Mouse (Mus musculus): ENCODE measurements around the gene Hist1h4h. TPM values are rescaled to one million over a fixed set of nuclear protein-coding genes. Genes with fewer than 3 reads are reported as not detected.

Hist1h4h gene
- 147 TPM for total RNA-seq (2023)

GRCm38 (mm10) chr13:23530901-23531875, at the start of gene Hist1h4h:
Gene Hist1h4h (plus strand): TSS chr13:23531050.

DNA sequence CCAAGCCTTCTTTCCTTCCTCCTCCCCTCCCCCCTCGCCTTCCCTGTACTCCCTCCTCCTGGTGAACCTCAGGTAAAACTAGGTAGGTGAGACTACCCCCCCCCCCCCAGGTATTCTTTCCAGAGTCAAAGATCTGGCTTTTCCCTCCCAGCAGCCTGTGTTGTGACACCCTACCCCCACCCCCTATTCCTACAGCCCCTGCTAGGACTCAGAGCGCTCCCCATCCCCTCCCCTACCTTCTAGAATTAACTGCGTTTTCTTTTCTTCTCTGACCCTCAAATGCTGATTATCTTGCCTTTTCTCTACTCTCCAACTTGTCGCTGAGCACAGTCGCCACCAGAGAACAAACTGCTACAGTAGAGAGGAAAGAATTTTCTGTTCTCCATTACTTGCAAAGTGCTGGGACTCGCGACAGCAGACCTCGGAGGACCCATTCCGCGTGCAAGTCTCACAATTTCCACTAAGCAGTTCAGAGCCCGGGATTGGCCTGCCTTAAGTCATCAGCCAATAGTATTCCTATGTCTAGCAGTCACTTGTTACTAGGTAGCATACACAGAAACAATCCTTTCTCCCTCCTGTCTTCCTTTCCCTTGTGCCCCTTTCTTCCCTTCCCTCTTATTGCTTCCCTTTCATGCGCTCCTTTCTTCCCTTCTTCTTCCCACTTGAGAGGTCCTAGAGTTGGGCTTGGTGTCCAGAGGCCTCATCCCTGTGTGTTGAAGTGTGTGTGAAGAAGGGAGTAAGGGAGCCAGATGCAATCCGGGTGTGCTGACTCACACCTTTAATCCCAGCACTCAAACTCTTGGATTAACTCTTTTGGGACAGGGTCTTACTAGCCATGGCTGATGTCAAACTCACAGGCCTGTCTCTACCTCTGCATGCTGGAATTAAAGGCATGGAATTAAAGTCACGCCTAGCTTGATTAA, 42.2 kb upstream of the Hist1h4h start, which contains the start of gene Btn2a2:
Gene Btn2a2 (minus strand): TSS at position 458 of the 923 bp plus-strand sequence.

GRCm38 (mm10) chr13:23533560-23534367, 2.9 kb downstream of the Hist1h4h start, which contains the start of gene Hist1h2af:
Gene Hist1h2af (plus strand): TSS chr13:23533906.

DNA sequence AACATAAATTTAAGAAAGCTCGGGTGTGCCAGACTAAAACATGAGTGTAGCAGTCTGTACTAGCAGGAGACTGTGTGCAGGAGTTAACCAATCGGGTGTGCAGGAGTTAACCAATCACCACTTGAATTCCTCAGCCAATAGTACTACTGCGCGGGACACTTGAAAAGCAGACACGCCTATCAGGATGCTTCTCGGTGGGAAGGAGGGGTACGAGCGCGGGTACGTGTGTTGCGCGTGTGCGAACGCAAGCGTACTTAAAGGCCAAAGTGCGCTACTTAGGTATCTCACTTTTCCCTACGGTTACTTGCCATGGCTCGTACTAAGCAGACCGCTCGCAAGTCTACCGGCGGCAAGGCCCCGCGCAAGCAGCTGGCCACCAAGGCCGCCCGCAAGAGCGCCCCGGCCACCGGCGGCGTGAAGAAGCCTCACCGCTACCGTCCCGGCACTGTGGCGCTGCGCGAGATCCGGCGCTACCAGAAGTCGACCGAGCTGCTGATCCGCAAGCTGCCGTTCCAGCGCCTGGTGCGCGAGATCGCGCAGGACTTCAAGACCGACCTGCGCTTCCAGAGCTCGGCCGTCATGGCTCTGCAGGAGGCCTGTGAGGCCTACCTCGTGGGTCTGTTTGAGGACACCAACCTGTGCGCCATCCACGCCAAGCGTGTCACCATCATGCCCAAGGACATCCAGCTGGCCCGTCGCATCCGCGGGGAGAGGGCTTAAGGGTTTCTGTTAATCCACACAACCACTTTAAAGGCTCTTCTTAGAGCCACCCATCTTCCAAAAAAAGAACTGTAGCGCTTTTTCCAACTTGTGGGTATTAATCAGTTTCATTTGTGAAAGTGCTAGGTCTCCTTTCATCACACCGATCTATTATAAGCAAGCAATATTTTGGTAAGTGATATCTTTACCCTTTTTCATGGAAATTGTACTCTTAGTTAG, 4.6 kb downstream of the Hist1h4h start, which contains the start of gene Hist1h3g:
Gene Hist1h3g (plus strand): TSS at position 286 of the 939 bp plus-strand sequence.

DNA sequence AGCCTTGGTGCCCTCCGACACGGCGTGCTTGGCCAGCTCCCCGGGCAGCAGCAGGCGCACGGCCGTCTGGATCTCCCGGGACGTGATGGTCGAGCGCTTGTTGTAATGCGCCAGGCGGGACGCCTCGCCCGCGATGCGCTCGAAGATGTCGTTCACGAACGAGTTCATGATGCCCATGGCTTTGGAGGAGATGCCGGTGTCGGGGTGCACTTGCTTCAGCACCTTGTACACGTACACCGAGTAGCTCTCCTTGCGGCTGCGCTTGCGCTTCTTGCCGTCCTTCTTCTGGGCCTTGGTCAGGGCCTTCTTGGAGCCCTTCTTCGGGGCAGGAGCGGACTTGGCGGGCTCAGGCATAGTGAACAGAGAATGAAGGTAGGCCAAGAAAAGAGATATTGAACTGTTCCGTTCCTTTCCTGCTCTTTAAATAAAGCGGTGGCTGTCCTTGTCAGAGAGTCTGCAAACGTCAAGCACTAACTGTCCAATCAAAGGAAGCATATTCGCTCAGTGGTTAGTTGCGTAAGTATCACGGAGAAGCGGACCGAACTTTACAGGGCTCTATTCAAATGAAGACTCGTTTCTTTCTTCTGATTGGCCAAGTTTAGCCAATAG, 12.3 kb downstream of the Hist1h4h start, which contains the start of gene Hist1h2bh:
Gene Hist1h2bh (minus strand): TSS at position 394 of the 609 bp plus-strand sequence.

DNA sequence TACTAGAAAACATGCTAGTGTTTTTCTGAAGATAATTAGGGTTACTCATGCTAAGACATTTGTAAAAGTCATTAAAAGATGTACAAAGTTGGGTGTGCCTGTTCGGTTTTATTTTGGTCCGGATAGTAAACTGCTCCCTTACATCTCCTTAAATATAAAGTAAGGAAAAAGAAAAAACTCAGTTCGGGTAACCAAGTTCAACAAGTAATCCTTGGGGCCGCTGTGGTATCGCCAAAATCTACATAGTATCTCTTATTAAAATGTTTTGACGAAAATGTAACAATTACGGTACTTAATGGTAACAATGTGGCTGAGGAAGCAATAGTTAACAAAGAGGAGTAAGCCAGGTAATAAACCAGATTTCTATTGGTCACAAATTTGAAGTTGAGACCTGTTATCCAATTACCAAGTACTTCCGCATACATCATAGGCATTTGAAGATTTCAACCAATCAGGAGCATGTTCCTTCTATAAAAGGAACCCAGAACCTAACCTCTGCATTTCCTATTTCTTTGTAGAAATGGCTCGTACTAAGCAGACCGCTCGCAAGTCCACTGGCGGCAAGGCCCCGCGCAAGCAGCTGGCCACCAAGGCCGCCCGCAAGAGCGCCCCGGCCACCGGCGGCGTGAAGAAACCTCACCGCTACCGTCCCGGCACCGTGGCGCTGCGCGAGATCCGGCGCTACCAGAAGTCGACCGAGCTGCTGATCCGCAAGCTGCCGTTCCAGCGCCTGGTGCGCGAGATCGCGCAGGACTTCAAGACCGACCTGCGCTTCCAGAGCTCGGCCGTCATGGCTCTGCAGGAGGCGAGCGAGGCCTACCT, 13.3 kb downstream of the Hist1h4h start, which contains the start of gene Hist1h3f:
Gene Hist1h3f (plus strand): TSS at position 88 of the 822 bp plus-strand sequence.

DNA sequence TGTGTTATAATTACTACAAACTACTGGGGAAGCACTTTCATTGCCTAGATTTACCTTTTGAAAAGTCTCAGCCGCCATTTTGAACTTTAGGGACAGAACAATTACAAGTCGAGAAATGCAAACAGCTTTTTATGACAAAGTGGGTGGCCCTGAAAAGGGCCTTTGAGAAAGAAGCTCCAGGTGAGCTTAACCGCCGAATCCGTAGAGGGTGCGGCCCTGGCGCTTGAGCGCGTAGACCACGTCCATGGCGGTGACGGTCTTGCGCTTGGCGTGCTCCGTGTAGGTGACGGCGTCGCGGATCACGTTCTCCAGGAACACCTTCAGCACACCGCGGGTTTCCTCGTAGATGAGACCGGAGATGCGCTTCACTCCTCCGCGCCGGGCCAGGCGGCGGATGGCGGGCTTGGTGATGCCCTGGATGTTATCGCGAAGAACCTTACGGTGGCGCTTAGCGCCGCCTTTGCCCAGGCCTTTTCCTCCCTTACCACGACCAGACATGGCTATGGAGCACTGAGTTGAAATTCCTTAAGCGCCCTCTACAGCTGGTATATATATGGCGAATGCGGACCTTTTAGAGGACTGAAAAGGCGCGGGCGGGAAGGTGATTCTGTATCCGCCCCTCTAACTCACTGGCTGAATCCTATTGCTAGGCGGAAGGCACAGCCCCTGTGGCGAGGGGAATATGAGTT, 20.4 kb downstream of the Hist1h4h start, which contains the start of gene Hist1h4f:
Gene Hist1h4f (minus strand): TSS at position 503 of the 689 bp plus-strand sequence.

DNA sequence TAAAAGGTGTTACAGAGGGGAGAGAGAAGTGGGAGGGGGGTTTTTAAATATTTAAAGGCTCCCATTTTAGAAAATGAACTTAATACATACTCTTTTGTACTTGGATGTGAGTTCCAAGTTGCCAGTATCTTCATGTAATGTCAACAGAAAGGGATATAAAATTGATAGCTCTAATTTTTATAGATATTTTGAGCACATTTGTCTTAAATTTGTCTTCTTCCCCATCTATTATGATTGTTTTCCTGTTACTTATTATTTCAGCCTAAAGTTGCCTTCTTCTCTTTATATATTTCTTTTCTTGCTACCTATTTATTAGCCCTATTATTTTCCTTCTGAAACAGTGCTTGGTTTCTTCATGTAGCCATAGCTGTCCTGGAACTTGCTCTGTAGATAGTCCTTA, 22.1 kb downstream of the Hist1h4h start, which contains the start of gene Hist1h1d:
Gene Hist1h1d (plus strand): TSS at position 301 of the 400 bp plus-strand sequence.

GRCm38 (mm10) chr13:23561883-23562659, 31.2 kb downstream of the Hist1h4h start, which contains the start of gene Hist1h3e:
Gene Hist1h3e (minus strand): TSS chr13:23562369.

GRCm38 (mm10) chr13:23571022-23571503, 40.2 kb downstream of the Hist1h4h start, which contains the start of the genes Hist1h2ae and Hist1h2bg:
Gene Hist1h2ae (minus strand): TSS chr13:23571220.
Gene Hist1h2bg (plus strand): TSS chr13:23571396.

DNA sequence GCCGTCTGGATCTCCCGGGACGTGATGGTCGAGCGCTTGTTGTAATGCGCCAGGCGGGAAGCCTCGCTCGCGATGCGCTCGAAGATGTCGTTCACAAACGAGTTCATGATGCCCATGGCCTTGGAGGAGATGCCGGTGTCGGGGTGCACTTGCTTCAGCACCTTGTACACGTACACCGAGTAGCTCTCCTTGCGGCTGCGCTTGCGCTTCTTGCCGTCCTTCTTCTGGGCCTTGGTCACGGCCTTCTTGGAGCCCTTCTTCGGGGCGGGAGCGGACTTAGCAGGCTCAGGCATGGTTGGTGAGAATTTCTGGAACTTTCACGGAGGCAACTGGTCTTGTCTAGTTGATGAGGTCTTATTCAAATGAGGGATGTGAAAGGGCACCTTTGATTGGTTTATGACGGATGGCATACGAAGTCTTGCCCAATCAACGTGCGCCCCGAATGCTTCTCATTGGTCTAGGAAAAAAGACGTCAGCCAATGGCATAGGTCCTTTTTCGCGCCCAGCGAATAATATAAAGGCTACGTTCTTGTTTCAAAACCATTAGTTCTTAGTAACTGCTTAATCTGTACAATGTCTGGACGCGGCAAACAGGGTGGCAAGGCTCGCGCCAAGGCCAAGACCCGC, 43.2 kb downstream of the Hist1h4h start, which contains the start of the genes Hist1h2bf and Hist1h2ad:
Gene Hist1h2bf (minus strand): TSS at position 299 of the 627 bp plus-strand sequence.
Gene Hist1h2ad (plus strand): TSS at position 484 of the 627 bp plus-strand sequence.

GRCm38 (mm10) chr13:23575271-23575851, 44.5 kb downstream of the Hist1h4h start, which contains the start of gene Hist1h3d:
Gene Hist1h3d (plus strand): TSS chr13:23575763.

Data from CD4-positive naive resting alpha-beta T cell, adult 76 days (primary cell).